Mouse (Mus musculus): ENCODE results near the gene Sec16b.

- TF ChIP-seq EP300 (IDR thresholded peaks at IDR 0.05; ENCODE audit: insufficient read depth, low read depth, low read length): no peak
- no peak for TF ChIP-seq POLR2A (IDR thresholded peaks at IDR 0.05; ENCODE audit: insufficient read depth, low read depth, low read length)
Observed at GRCm38 (mm10) chr1:157578336-157578735, 71.8 kb downstream of the Sec16b start.

Data from heart, adult 2 months (tissue).